Mouse (Mus musculus) liver, embryonic 16.5 days (tissue): ENCODE measurements around the gene Mefv. TPM values are rescaled to one million over a fixed set of nuclear protein-coding genes. Genes with fewer than 3 reads are reported as not detected.
"Not testable (repeated sequence)": the region's sequence is repeated elsewhere in the genome, so short reads cannot be mapped to it uniquely, and the experiment has no call there.

Experiments
- ATAC-seq: fragments of 200-750 bp; cut with Nextera tagmentation; 2 replicates; pipeline ENCODE4 v1.8.0; 2017; ENCODE audit warnings: low read depth, mild to moderate bottlenecking, moderate number of reproducible peaks, moderate library complexity
- H3K27ac ChIP-seq: fragments of 300-500 bp; sonication (generic); 2 replicates; pipeline ENCODE4 v1.5.1; 2014; ENCODE audit warnings: mild to moderate bottlenecking, low read length
- H3K27me3 ChIP-seq: fragments of 300-500 bp; sonication (generic); 2 replicates; pipeline ENCODE4 v1.6.1; 2014; ENCODE audit warnings: low read depth, low read length, mixed read lengths; ENCODE audit not compliant: control insufficient read depth, insufficient read depth
- H3K36me3 ChIP-seq: fragments of 300-500 bp; sonication (generic); 2 replicates; pipeline ENCODE4 v1.6.1; 2014; ENCODE audit warnings: mild to moderate bottlenecking; ENCODE audit not compliant: control insufficient read depth, insufficient read depth
- H3K4me1 ChIP-seq: fragments of 300-500 bp; sonication (generic); 2 replicates; pipeline ENCODE4 v1.6.1; 2014; ENCODE audit warnings: low read depth, low read length, mixed read lengths; ENCODE audit not compliant: control insufficient read depth
- H3K4me2 ChIP-seq: fragments of 300-500 bp; sonication (generic); 2 replicates; pipeline ENCODE4 v1.6.1; 2014; ENCODE audit warnings: low read depth, low read length, mixed read lengths
- H3K4me3 ChIP-seq: fragments of 300-500 bp; sonication (generic); 2 replicates; pipeline ENCODE4 v1.5.1; 2014; ENCODE audit warnings: low read depth, mild to moderate bottlenecking, low read length
- H3K9ac ChIP-seq: fragments of 300-500 bp; sonication (generic); 2 replicates; pipeline ENCODE4 v1.6.1; 2014; ENCODE audit warnings: low read depth, low read length
- H3K9me3 ChIP-seq: fragments of 300-500 bp; sonication (generic); replicated peaks from 2 replicates; pipeline ENCODE4 v1.6.1; 2016; ENCODE audit warnings: low read length; ENCODE audit not compliant: control insufficient read depth
- WGBS: fragments of 180-500 bp; shearing (Covaris S2); extraction: QIAGEN DNeasy Blood & Tissue Kit; methylation state at CpG from one replicate; pipeline ENCODE4 v1.1.7; 2014; ENCODE audit not compliant: insufficient replicate concordance; 5-methylcytosine and 5-hydroxymethylcytosine counted together
- polyA plus RNA-seq: library from polyadenylated mRNA; unstranded; fragments of >200 nt; fragmentation: Nextera tagmentation; extraction: Ambion mirVana; gene quantifications from 2 replicates; pipeline ENCODE4 v1.2.1, GENCODE M21; 2015

Gene Mefv
- polyA plus RNA-seq, 1 experiment from 2014 or later: 0.45 TPM

- H3K4me3 ChIP-seq: no peak overlapping the region
- H3K9ac ChIP-seq: no peak overlapping the region
- no peaks in the 10 kb centered on the region for H3K36me3 ChIP-seq
- no peaks in the 10 kb centered on the region for H3K27me3 ChIP-seq
- no peak for ATAC-seq
- H3K4me1 ChIP-seq: no peaks in the 10 kb centered on the region
- no peaks in the 10 kb centered on the region for H3K9me3 ChIP-seq
- no peak overlapping the region for H3K27ac ChIP-seq
- no peak overlapping the region for H3K4me2 ChIP-seq
- WGBS: 69% methylated on average over 6 of the region's 6 CpGs
Observed at GRCm38 (mm10) chr16:3727980-3728720, 10.3 kb upstream of the Mefv start.

- 40% methylated on average over 3 of the region's 3 CpGs for WGBS
- ATAC-seq: no peak
- no peak overlapping the region for H3K27ac ChIP-seq
- H3K36me3 ChIP-seq: no peaks in the 10 kb centered on the region
- no peaks in the 10 kb centered on the region for H3K9me3 ChIP-seq
- no peaks in the 10 kb centered on the region for H3K4me1 ChIP-seq
- H3K9ac ChIP-seq: no peak overlapping the region
- no peak overlapping the region for H3K4me3 ChIP-seq
- H3K4me2 ChIP-seq: no peak overlapping the region
- no peaks in the 10 kb centered on the region for H3K27me3 ChIP-seq
Observed at GRCm38 (mm10) chr16:3723231-3723630, 5.3 kb upstream of the Mefv start.

GRCm38 (mm10) chr16:3714731-3715130, 3.2 kb downstream of the Mefv start:
- Histone ChIP-seq H3K9ac (no peak overlapping the region), H3K27me3 (no peaks in the 10 kb centered on the region), H3K9me3 (no peaks in the 10 kb centered on the region), H3K4me2 (no peak overlapping the region), H3K4me3 (no peak overlapping the region), H3K27ac (no peak overlapping the region), H3K36me3 (no peaks in the 10 kb centered on the region), H3K4me1 (no peaks in the 10 kb centered on the region)
- 36% methylated on average over 2 of the region's 2 CpGs for WGBS
- ATAC-seq: no peak

- H3K4me1 ChIP-seq: no peaks in the 10 kb centered on the region
- H3K4me2 ChIP-seq: no peak overlapping the region
- H3K4me3 ChIP-seq: no peak overlapping the region
- no peak overlapping the region for H3K27ac ChIP-seq
- H3K9ac ChIP-seq: no peak overlapping the region
- ATAC-seq: no peak
- no peaks in the 10 kb centered on the region for H3K9me3 ChIP-seq
- WGBS: 20% methylated on average over 6 of the region's 6 CpGs
- no peaks in the 10 kb centered on the region for H3K36me3 ChIP-seq
- H3K27me3 ChIP-seq: no peaks in the 10 kb centered on the region
Observed at GRCm38 (mm10) chr16:3706680-3707079, 11.2 kb downstream of the Mefv start.

- Histone ChIP-seq H3K9me3 (no peaks in the 10 kb centered on the region), H3K27me3 (no peaks in the 10 kb centered on the region), H3K4me2 (no peak overlapping the region), H3K27ac (no peak overlapping the region), H3K9ac (no peak overlapping the region), H3K4me1 (no peaks in the 10 kb centered on the region), H3K36me3 (no peaks in the 10 kb centered on the region), H3K4me3 (no peak overlapping the region)
- ATAC-seq: no peak
- WGBS: 36% methylated on average over 1 of the region's 1 CpGs
Observed at GRCm38 (mm10) chr16:3700893-3701292, 17.0 kb downstream of the Mefv start.

- Histone ChIP-seq H3K9ac (no peak overlapping the region), H3K4me2 (no peak overlapping the region), H3K27me3 (no peaks in the 10 kb centered on the region), H3K36me3 (no peaks in the 10 kb centered on the region), H3K9me3 (no peaks in the 10 kb centered on the region), H3K4me1 (no peaks in the 10 kb centered on the region), H3K4me3 (no peak overlapping the region), H3K27ac (no peak overlapping the region)
- 45% methylated on average over 8 of the region's 8 CpGs for WGBS
- no peak for ATAC-seq
Observed at GRCm38 (mm10) chr16:3699281-3699680, 18.6 kb downstream of the Mefv start.

GRCm38 (mm10) chr16:3689608-3690007, 28.3 kb downstream of the Mefv start:
- not testable (repeated sequence) for H3K4me2 ChIP-seq, ATAC-seq, H3K27ac ChIP-seq, H3K9me3 ChIP-seq, H3K36me3 ChIP-seq, H3K4me3 ChIP-seq, H3K27me3 ChIP-seq, H3K4me1 ChIP-seq, H3K9ac ChIP-seq
- WGBS: 45% methylated on average over 20 of the region's 20 CpGs

Other genes starting within 250 kb of the Mefv start
- not detected in 2 replicates for gene Olfr161, start 127.1 kb downstream of the Mefv start, polyA plus RNA-seq
- 13.1 and 14.9 TPM in 2 replicates for gene Zfp263, start 26.0 kb upstream of the Mefv start, polyA plus RNA-seq
- gene Olfr15, start 112.8 kb upstream of the Mefv start, polyA plus RNA-seq: not detected in 2 replicates
- 0.34 and 0.44 TPM in 2 replicates for gene Zfp174, start 129.2 kb upstream of the Mefv start, polyA plus RNA-seq
- gene Naa60, start 154.3 kb upstream of the Mefv start, polyA plus RNA-seq: 22.7 and 24.1 TPM in 2 replicates
- gene Zfp597, start 166.5 kb upstream of the Mefv start, polyA plus RNA-seq: 2.2 and 2.5 TPM in 2 replicates
- gene Gm20695, start 166.6 kb upstream of the Mefv start, polyA plus RNA-seq: 0.71 and 0.98 TPM in 2 replicates
- 1.8 and 1.9 TPM in 2 replicates for gene 1700037C18Rik, start 190.6 kb upstream of the Mefv start, polyA plus RNA-seq
- 5.7 and 6.5 TPM in 2 replicates for gene Cluap1, start 190.7 kb upstream of the Mefv start, polyA plus RNA-seq